Mouse (Mus musculus): ENCODE measurements at regions not wholly inside any gene's neighbourhood (a gene's known extent, or its start where the extent isn't known, plus 50 kb on each side); places are given as distances from the start of the nearest gene placed in this dataset.
A peak's percentile ranks its signal among the peaks of the same experiment; 100 is the strongest.

- H3K27me3 ChIP-seq (replicated peaks), result no peaks in the 10 kb centered on the region
- 64% methylated on average over 1 of the region's 1 CpGs for WGBS
- H3K4me3 ChIP-seq (replicated peaks), result no peak overlapping the region
- H3K9me3 ChIP-seq, result no peaks in the 10 kb centered on the region
- no peaks in the 10 kb centered on the region for H3K36me3 ChIP-seq
- H3K4me1 ChIP-seq (replicated peaks), result no peaks in the 10 kb centered on the region
- H3K9ac ChIP-seq, result no peak overlapping the region
- ATAC-seq, result peak; percentile 34; the same call in 1 of the 2 replicates
- no peak overlapping the region for H3K27ac ChIP-seq
- no peak overlapping the region for H3K4me2 ChIP-seq (replicated peaks)
Observed at GRCm38 (mm10) chr11:7561437-7561836, 347.7 kb upstream of the Igfbp3 start.

- no peaks in the 10 kb centered on the region for H3K4me1 ChIP-seq (replicated peaks)
- 67% methylated on average over 6 of the region's 6 CpGs for WGBS
Observed at GRCm38 (mm10) chr11:7555613-7556274, 342.0 kb upstream of the Igfbp3 start.

GRCm38 (mm10) chr11:7552154-7552553, 338.4 kb upstream of the Igfbp3 start:
- H3K4me1 ChIP-seq (replicated peaks), result no peaks in the 10 kb centered on the region
- no peak for ATAC-seq
- no peaks in the 10 kb centered on the region for H3K27me3 ChIP-seq (replicated peaks)
- H3K27ac ChIP-seq, result no peak overlapping the region
- no peaks in the 10 kb centered on the region for H3K9me3 ChIP-seq
- H3K36me3 ChIP-seq, result no peaks in the 10 kb centered on the region
- no peak overlapping the region for H3K9ac ChIP-seq
- no peak overlapping the region for H3K4me2 ChIP-seq (replicated peaks)
- H3K4me3 ChIP-seq (replicated peaks), result no peak overlapping the region
- WGBS, result 78% methylated on average over 3 of the region's 3 CpGs

More at GRCm38 (mm10) chr11:7555613-7556274, 342.0 kb upstream of the Igfbp3 start:
- Histone ChIP-seq H3K4me2 (replicated peaks) (no peak overlapping the region), H3K9me3 (no peaks in the 10 kb centered on the region), H3K36me3 (no peaks in the 10 kb centered on the region), H3K27me3 (replicated peaks) (no peaks in the 10 kb centered on the region), H3K27ac (no peak overlapping the region), H3K9ac (no peak overlapping the region), H3K4me3 (replicated peaks) (no peak overlapping the region)
- no peak for ATAC-seq

GRCm38 (mm10) chr11:7547796-7548195, 334.1 kb upstream of the Igfbp3 start:
- Histone ChIP-seq H3K27me3 (replicated peaks) (no peaks in the 10 kb centered on the region), H3K4me1 (replicated peaks) (no peaks in the 10 kb centered on the region), H3K9ac (no peak overlapping the region), H3K4me3 (replicated peaks) (no peak overlapping the region), H3K27ac (no peak overlapping the region), H3K4me2 (replicated peaks) (no peak overlapping the region), H3K9me3 (no peaks in the 10 kb centered on the region), H3K36me3 (no peaks in the 10 kb centered on the region)
- 71% methylated on average over 2 of the region's 2 CpGs for WGBS
- ATAC-seq, result no peak

- H3K9ac ChIP-seq, result no peak overlapping the region
- no peak overlapping the region for H3K4me3 ChIP-seq (replicated peaks)
- H3K4me1 ChIP-seq (replicated peaks), result no peaks in the 10 kb centered on the region
- ATAC-seq, result peak; percentile 49; the same call in 1 of the 2 replicates
- no peaks in the 10 kb centered on the region for H3K27me3 ChIP-seq (replicated peaks)
- H3K27ac ChIP-seq, result no peak overlapping the region
- no peaks in the 10 kb centered on the region for H3K9me3 ChIP-seq
- H3K36me3 ChIP-seq, result no peaks in the 10 kb centered on the region
- 67% methylated on average over 2 of the region's 2 CpGs for WGBS
- H3K4me2 ChIP-seq (replicated peaks), result no peak overlapping the region
Observed at GRCm38 (mm10) chr11:7545621-7546020, 331.9 kb upstream of the Igfbp3 start.

GRCm38 (mm10) chr11:7534590-7534989, 320.9 kb upstream of the Igfbp3 start:
- Histone ChIP-seq H3K27me3 (replicated peaks) (no peaks in the 10 kb centered on the region), H3K9ac (no peak overlapping the region), H3K27ac (no peak overlapping the region), H3K4me3 (replicated peaks) (no peak overlapping the region), H3K4me1 (replicated peaks) (no peaks in the 10 kb centered on the region), H3K4me2 (replicated peaks) (no peak overlapping the region), H3K9me3 (no peaks in the 10 kb centered on the region), H3K36me3 (no peaks in the 10 kb centered on the region)
- 45% methylated on average over 2 of the region's 2 CpGs for WGBS
- ATAC-seq, result no peak

- no peaks in the 10 kb centered on the region for H3K4me1 ChIP-seq (replicated peaks)
- H3K4me3 ChIP-seq (replicated peaks), result no peak overlapping the region
- H3K9me3 ChIP-seq, result no peaks in the 10 kb centered on the region
- no peaks in the 10 kb centered on the region for H3K36me3 ChIP-seq
- no peak for ATAC-seq
- no peaks in the 10 kb centered on the region for H3K27me3 ChIP-seq (replicated peaks)
- no peak overlapping the region for H3K9ac ChIP-seq
- no peak overlapping the region for H3K4me2 ChIP-seq (replicated peaks)
- 59% methylated on average over 1 of the region's 1 CpGs for WGBS
- H3K27ac ChIP-seq, result no peak overlapping the region
Observed at GRCm38 (mm10) chr11:7533327-7533726, 319.6 kb upstream of the Igfbp3 start.

GRCm38 (mm10) chr11:7531847-7532246, 318.1 kb upstream of the Igfbp3 start:
- 64% methylated on average over 3 of the region's 3 CpGs for WGBS
- Histone ChIP-seq H3K36me3 (no peaks in the 10 kb centered on the region), H3K9me3 (no peaks in the 10 kb centered on the region), H3K4me3 (replicated peaks) (no peak overlapping the region), H3K4me2 (replicated peaks) (no peak overlapping the region), H3K9ac (no peak overlapping the region), H3K27me3 (replicated peaks) (no peaks in the 10 kb centered on the region), H3K27ac (no peak overlapping the region), H3K4me1 (replicated peaks) (no peaks in the 10 kb centered on the region)
- no peak for ATAC-seq

- WGBS, result 71% methylated on average over 6 of the region's 6 CpGs
- Histone ChIP-seq H3K9me3 (no peaks in the 10 kb centered on the region), H3K36me3 (no peaks in the 10 kb centered on the region), H3K27me3 (replicated peaks) (no peaks in the 10 kb centered on the region), H3K4me3 (replicated peaks) (no peak overlapping the region), H3K4me2 (replicated peaks) (no peak overlapping the region), H3K9ac (no peak overlapping the region), H3K4me1 (replicated peaks) (no peaks in the 10 kb centered on the region), H3K27ac (no peak overlapping the region)
- ATAC-seq, result no peak
Observed at GRCm38 (mm10) chr11:7530482-7531148, 316.9 kb upstream of the Igfbp3 start.

- Histone ChIP-seq H3K9ac (no peak overlapping the region), H3K9me3 (no peaks in the 10 kb centered on the region), H3K36me3 (no peaks in the 10 kb centered on the region), H3K4me2 (replicated peaks) (no peak overlapping the region), H3K4me1 (replicated peaks) (no peaks in the 10 kb centered on the region), H3K27ac (no peak overlapping the region), H3K27me3 (replicated peaks) (no peaks in the 10 kb centered on the region), H3K4me3 (replicated peaks) (no peak overlapping the region)
- no peak for ATAC-seq
- WGBS, result 78% methylated on average over 2 of the region's 2 CpGs
Observed at GRCm38 (mm10) chr11:7519556-7519955, 305.8 kb upstream of the Igfbp3 start.

- no peak overlapping the region for H3K4me3 ChIP-seq (replicated peaks)
- H3K27me3 ChIP-seq (replicated peaks), result no peaks in the 10 kb centered on the region
- H3K4me1 ChIP-seq (replicated peaks), result no peaks in the 10 kb centered on the region
- no peak for ATAC-seq
- no peaks in the 10 kb centered on the region for H3K9me3 ChIP-seq
- H3K36me3 ChIP-seq, result no peaks in the 10 kb centered on the region
- no peak overlapping the region for H3K27ac ChIP-seq
- H3K4me2 ChIP-seq (replicated peaks), result no peak overlapping the region
- WGBS, result 77% methylated on average over 5 of the region's 5 CpGs
- H3K9ac ChIP-seq, result no peak overlapping the region
Observed at GRCm38 (mm10) chr11:7508861-7509260, 295.1 kb upstream of the Igfbp3 start.

GRCm38 (mm10) chr11:7506421-7506945, 292.8 kb upstream of the Igfbp3 start:
- 31% methylated on average over 7 of the region's 7 CpGs for WGBS
- no peaks in the 10 kb centered on the region for H3K27me3 ChIP-seq (replicated peaks)
- no peak overlapping the region for H3K4me2 ChIP-seq (replicated peaks)
- H3K27ac ChIP-seq, result no peak overlapping the region
- no peak overlapping the region for H3K4me3 ChIP-seq (replicated peaks)
- H3K9me3 ChIP-seq, result no peaks in the 10 kb centered on the region
- H3K36me3 ChIP-seq, result no peaks in the 10 kb centered on the region
- no peaks in the 10 kb centered on the region for H3K4me1 ChIP-seq (replicated peaks)
- ATAC-seq, result no peak
- no peak overlapping the region for H3K9ac ChIP-seq
